Mouse (Mus musculus) cortical plate, adult 2 months (tissue): ENCODE results near the gene Tmem237. TPM values are rescaled to one million over a fixed set of nuclear protein-coding genes. Genes with fewer than 3 reads are reported as not detected.

Experiments
- H3K27ac ChIP-seq: fragments of 200-500 bp; 2 replicates; pipeline ENCODE4 v1.5.1; 2012; ENCODE audit warnings: low read length, control low read depth, inconsistent platforms; ENCODE audit not compliant: insufficient read depth
- H3K4me1 ChIP-seq: fragments of 200-500 bp; 2 replicates; pipeline ENCODE4 v1.6.1; 2011; ENCODE audit warnings: low read length; ENCODE audit not compliant: control insufficient read depth, insufficient read depth
- H3K4me3 ChIP-seq: fragments of 200-500 bp; 2 replicates; pipeline ENCODE4 v1.5.1; 2011; ENCODE audit warnings: mild to moderate bottlenecking, low read length, control low read depth; ENCODE audit not compliant: insufficient read depth
- CTCF ChIP-seq: fragments of 200-500 bp; IDR thresholded peaks from 2 replicates; pipeline ENCODE4 v1.5.1; 2011; ENCODE audit warnings: mild to moderate bottlenecking, control low read depth, low read length; ENCODE audit not compliant: insufficient read depth; ENCODE audit errors: extremely low read depth
- POLR2A ChIP-seq: fragments of 200-500 bp; IDR thresholded peaks from 2 replicates; pipeline ENCODE4 v1.6.1; 2011; ENCODE audit warnings: mild to moderate bottlenecking, low read length, control low read depth; ENCODE audit not compliant: insufficient read depth; ENCODE audit errors: extremely low read depth
- polyA plus RNA-seq: library from polyadenylated mRNA; depleted of rRNA; stranded (reverse); fragments of >200 nt; gene quantifications from 2 replicates; pipeline ENCODE4 v1.2.3, GENCODE M21; 2012; rRNA removed

The Tmem237 gene
- polyA plus RNA-seq = 33.3 and 34.5 TPM in 2 replicates

GRCm38 (mm10) chr1:59119720-59120457 lies at the start of gene Tmem237:
Tmem237 (minus strand) TSS chr1:59120408.
- Histone ChIP-seq H3K4me1 (no peaks in the 10 kb centered on the region; the same call in 1 of the 2 replicates), H3K27ac (peak within 1 kb of the TSS; percentile 97), H3K4me3 (peak within 1 kb of the TSS; percentile 67)
- TF ChIP-seq POLR2A = peak; percentile 41
- no peak for TF ChIP-seq CTCF

GRCm38 (mm10) chr1:59169586-59169985 lies 49.4 kb upstream of the Tmem237 start:
- H3K4me3 ChIP-seq = no peak overlapping the region
- no peak for TF ChIP-seq CTCF
- no peak for TF ChIP-seq POLR2A
- no peak overlapping the region for H3K27ac ChIP-seq
- H3K4me1 ChIP-seq = no peaks in the 10 kb centered on the region

- no peak overlapping the region for H3K4me3 ChIP-seq
- H3K27ac ChIP-seq = no peak overlapping the region
- no peaks in the 10 kb centered on the region; the same call in 1 of the 2 replicates for H3K4me1 ChIP-seq
- TF ChIP-seq POLR2A (no peak), CTCF (no peak)
These were observed 48.3 kb upstream of the Tmem237 start for GRCm38 (mm10) chr1:59168556-59168955.

GRCm38 (mm10) chr1:59167654-59168425 lies 47.6 kb upstream of the Tmem237 start:
- Histone ChIP-seq H3K4me3 (no peak overlapping the region), H3K4me1 (peaks cover 3% of the 10 kb centered on the region; the same call in 1 of the 2 replicates), H3K27ac (no peak overlapping the region)
- TF ChIP-seq POLR2A (no peak), CTCF (no peak)

GRCm38 (mm10) chr1:59166232-59166905 lies 46.2 kb upstream of the Tmem237 start:
- TF ChIP-seq CTCF (no peak), POLR2A (no peak)
- Histone ChIP-seq H3K27ac (no peak overlapping the region), H3K4me3 (no peak overlapping the region), H3K4me1 (peaks cover 6% of the 10 kb centered on the region; the same call in 1 of the 2 replicates)

- Histone ChIP-seq H3K4me1 (peaks cover 6% of the 10 kb centered on the region; the same call in 1 of the 2 replicates), H3K27ac (no peak overlapping the region), H3K4me3 (no peak overlapping the region)
- TF ChIP-seq POLR2A = no peak
These were observed 43.7 kb upstream of the Tmem237 start for GRCm38 (mm10) chr1:59163918-59164317.

GRCm38 (mm10) chr1:59163030-59163461 lies 42.8 kb upstream of the Tmem237 start, which contains the start of gene Mpp4:
Mpp4 (minus strand) TSS chr1:59163389.
- Histone ChIP-seq H3K4me3 (no peak within 1 kb of the TSS), H3K4me1 (peaks cover 6% of the 10 kb centered on the region; the same call in 1 of the 2 replicates), H3K27ac (no peak within 1 kb of the TSS)
- TF ChIP-seq POLR2A (no peak), CTCF (no peak)

GRCm38 (mm10) chr1:59162309-59163024 lies 42.3 kb upstream of the Tmem237 start:
- no peak overlapping the region for H3K27ac ChIP-seq
- H3K4me1 ChIP-seq = peaks cover 6% of the 10 kb centered on the region; the same call in 1 of the 2 replicates
- no peak for TF ChIP-seq POLR2A
- H3K4me3 ChIP-seq = no peak overlapping the region

- Histone ChIP-seq H3K27ac (no peak overlapping the region), H3K4me3 (no peak overlapping the region), H3K4me1 (peaks cover 6% of the 10 kb centered on the region; the same call in 1 of the 2 replicates)
- TF ChIP-seq POLR2A = no peak
- TF ChIP-seq CTCF = no peak
These were observed 41.2 kb upstream of the Tmem237 start for GRCm38 (mm10) chr1:59161396-59161795.
